Mouse (Mus musculus): ENCODE measurements around the gene Kcnj12. TPM values are rescaled to one million over a fixed set of nuclear protein-coding genes. Genes with fewer than 3 reads are reported as not detected.

Kcnj12 gene
- polyA plus RNA-seq, 1 experiment from 2014 or later = 0.62 TPM

DNA sequence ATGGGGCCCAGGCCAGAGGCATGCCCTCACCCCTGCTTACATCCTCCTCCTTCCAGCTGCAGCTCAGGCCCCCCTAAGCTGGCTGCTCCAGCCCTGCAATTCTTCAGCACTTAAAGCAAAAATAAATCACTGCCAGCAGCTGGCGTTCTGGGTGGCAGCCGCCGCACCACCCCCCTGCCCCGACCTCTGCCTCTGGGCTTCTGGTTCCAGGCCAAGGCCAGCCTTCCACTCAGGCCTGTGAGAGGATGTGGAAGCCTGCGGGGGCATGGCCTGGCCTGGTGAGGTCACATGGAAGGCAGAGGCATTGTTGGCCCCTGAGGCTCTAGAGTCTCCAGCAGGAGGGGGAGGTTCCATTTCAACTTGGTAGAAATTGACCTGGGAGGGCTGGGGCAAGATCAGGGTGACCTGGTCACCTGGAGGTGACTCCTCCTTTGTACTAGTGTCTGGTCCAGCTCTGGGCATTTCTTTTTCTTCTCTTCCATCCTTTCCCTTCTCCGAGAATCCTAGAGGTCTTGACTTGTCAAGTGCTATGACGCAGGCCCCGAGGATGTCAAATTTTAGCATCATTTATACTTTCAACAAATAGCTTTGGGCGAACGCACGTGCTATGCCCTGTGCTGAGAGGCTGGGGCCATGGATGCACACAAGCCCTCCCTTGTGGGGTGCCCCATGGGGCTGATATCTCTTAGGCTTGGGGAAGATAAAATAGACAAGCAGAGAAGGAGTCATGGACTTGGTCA lies 6.0 kb downstream of the Kcnj12 start:
- no peaks in the 10 kb centered on the region for H3K36me3 ChIP-seq
- peaks cover 35% of the 10 kb centered on the region for H3K27me3 ChIP-seq (ENCODE audit: low read depth, poor library complexity, severe bottlenecking)
- H3K4me1 ChIP-seq = peaks cover 14% of the 10 kb centered on the region
- no peak overlapping the region for H3K4me3 ChIP-seq
- H3K9me3 ChIP-seq (replicated peaks) = no peaks in the 10 kb centered on the region
- DNase-seq (ENCODE audit: low spot score) = no peak
- H3K27ac ChIP-seq (replicated peaks) = peak overlapping the region; percentile 58
- WGBS = 77% methylated on average over 11 of the region's 11 CpGs

- no peak for DNase-seq (ENCODE audit: low spot score)
- Histone ChIP-seq H3K9me3 (replicated peaks) (no peaks in the 10 kb centered on the region), H3K4me3 (no peak overlapping the region), H3K27ac (replicated peaks) (no peak overlapping the region), H3K27me3 (ENCODE audit: low read depth, poor library complexity, severe bottlenecking) (peaks cover 27% of the 10 kb centered on the region), H3K4me1 (peaks cover 11% of the 10 kb centered on the region), H3K36me3 (no peaks in the 10 kb centered on the region)
- 66% methylated on average over 4 of the region's 4 CpGs for WGBS
Measured at GRCm38 (mm10) chr11:61029116-61029740, 6.9 kb downstream of the Kcnj12 start.

- Histone ChIP-seq H3K36me3 (no peaks in the 10 kb centered on the region), H3K9me3 (replicated peaks) (no peaks in the 10 kb centered on the region), H3K4me3 (no peak overlapping the region), H3K4me1 (peaks cover 11% of the 10 kb centered on the region), H3K27me3 (ENCODE audit: low read depth, poor library complexity, severe bottlenecking) (peaks cover 19% of the 10 kb centered on the region), H3K27ac (replicated peaks) (no peak overlapping the region)
- DNase-seq (ENCODE audit: low spot score) = no peak
- 91% methylated on average over 7 of the region's 7 CpGs for WGBS
Measured at GRCm38 (mm10) chr11:61029864-61030595, 7.7 kb downstream of the Kcnj12 start.

- Histone ChIP-seq H3K4me3 (no peak overlapping the region), H3K4me1 (peaks cover 11% of the 10 kb centered on the region), H3K27ac (replicated peaks) (no peak overlapping the region), H3K9me3 (replicated peaks) (no peaks in the 10 kb centered on the region), H3K27me3 (ENCODE audit: low read depth, poor library complexity, severe bottlenecking) (peaks cover 8% of the 10 kb centered on the region; the same call in 1 of the 2 replicates), H3K36me3 (no peaks in the 10 kb centered on the region)
- WGBS = 96% methylated on average over 7 of the region's 7 CpGs
- no peak for DNase-seq (ENCODE audit: low spot score)
Measured at GRCm38 (mm10) chr11:61031137-61031536, 8.8 kb downstream of the Kcnj12 start.

DNA sequence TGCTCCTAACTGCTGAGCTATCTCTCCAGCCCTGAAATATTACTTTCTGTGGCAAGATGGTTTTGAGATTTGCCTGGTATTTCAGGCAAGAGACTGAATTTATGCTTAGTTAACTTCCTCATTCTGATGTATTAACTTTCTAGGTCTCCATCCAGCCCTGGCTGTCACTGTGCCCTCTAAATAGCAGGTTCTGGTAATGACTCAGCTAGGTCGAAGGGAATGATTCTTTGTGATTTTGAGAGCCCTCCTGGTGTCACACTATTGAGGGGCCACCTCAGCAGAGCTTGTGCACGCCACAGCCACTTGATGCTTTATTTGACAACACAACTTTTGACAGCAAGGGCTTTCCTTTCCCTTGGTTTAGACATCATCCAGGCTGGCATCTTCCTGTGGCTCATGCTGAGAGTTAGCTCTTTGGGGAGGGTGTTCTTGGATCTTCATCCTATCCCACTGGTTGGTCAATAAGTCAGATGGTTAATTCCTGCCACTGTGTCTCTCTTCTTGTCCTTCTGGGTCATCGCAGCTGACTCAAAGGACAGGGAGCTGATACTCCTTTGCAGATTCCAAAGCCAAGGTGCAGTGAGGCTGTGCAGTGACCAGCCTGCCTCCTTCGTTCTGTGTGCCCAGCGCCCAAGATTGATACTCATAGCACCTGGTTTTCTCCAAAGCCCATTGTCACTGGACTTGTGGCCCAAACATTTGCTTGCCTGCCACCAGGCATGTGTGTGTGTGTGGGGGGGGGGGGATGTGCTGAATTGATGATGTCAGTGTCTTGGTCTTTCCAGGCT lies 9.5 kb downstream of the Kcnj12 start:
- Histone ChIP-seq H3K36me3 (no peaks in the 10 kb centered on the region), H3K27ac (replicated peaks) (no peak overlapping the region), H3K4me3 (no peak overlapping the region), H3K4me1 (peaks cover 11% of the 10 kb centered on the region), H3K27me3 (ENCODE audit: low read depth, poor library complexity, severe bottlenecking) (peaks cover 1% of the 10 kb centered on the region; the same call in 1 of the 2 replicates), H3K9me3 (replicated peaks) (no peaks in the 10 kb centered on the region)
- 85% methylated on average over 5 of the region's 5 CpGs for WGBS
- no peak for DNase-seq (ENCODE audit: low spot score)

DNA sequence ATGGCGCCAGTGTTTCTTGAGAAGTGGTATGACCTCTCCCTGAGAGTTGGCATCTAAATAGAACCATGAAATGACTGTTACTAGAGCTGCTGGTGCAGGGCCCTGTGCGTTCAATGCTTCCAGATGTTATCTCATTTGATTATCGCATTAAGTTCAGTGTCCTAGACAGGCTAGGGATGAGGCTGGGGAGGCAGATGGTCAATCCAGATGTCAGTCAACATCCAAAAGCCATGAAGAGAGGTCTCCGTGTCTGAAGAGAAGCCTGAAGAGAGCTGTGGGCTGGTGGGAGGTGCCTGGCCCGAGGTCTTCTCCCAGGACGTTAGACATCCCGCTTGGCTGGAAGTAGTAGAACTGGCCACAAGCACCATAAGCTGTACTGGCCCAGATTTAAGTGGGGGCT lies 10.1 kb downstream of the Kcnj12 start:
- 86% methylated on average over 7 of the region's 7 CpGs for WGBS
- Histone ChIP-seq H3K4me3 (no peak overlapping the region), H3K4me1 (peaks cover 11% of the 10 kb centered on the region), H3K27me3 (ENCODE audit: low read depth, poor library complexity, severe bottlenecking) (no peaks in the 10 kb centered on the region), H3K36me3 (no peaks in the 10 kb centered on the region), H3K9me3 (replicated peaks) (no peaks in the 10 kb centered on the region), H3K27ac (replicated peaks) (no peak overlapping the region)
- DNase-seq (ENCODE audit: low spot score) = no peak

DNA sequence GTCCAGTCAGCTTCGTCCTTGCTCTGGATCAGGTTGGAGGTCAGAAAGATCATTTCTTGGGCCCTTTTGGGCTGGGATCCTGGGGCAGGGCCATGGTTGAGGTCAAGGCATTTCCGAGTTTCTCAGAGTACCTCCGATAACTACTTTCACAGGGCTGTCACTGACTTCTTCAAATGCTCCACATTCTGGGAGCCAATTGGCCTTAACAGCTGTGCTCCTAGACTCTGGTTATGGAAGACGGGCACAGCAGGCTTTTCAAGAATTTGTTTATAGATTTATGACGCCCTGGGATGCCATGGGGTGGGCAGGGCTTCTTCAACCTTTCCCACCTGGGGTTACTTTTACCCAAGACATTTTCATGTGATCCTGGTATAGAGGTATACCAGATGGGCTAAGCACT lies 10.8 kb downstream of the Kcnj12 start:
- Histone ChIP-seq H3K9me3 (replicated peaks) (no peaks in the 10 kb centered on the region), H3K36me3 (no peaks in the 10 kb centered on the region), H3K4me3 (no peak overlapping the region), H3K27me3 (ENCODE audit: low read depth, poor library complexity, severe bottlenecking) (no peaks in the 10 kb centered on the region), H3K4me1 (peaks cover 6% of the 10 kb centered on the region), H3K27ac (replicated peaks) (no peak overlapping the region)
- no peak for DNase-seq (ENCODE audit: low spot score)
- 78% methylated on average over 5 of the region's 5 CpGs for WGBS

DNA sequence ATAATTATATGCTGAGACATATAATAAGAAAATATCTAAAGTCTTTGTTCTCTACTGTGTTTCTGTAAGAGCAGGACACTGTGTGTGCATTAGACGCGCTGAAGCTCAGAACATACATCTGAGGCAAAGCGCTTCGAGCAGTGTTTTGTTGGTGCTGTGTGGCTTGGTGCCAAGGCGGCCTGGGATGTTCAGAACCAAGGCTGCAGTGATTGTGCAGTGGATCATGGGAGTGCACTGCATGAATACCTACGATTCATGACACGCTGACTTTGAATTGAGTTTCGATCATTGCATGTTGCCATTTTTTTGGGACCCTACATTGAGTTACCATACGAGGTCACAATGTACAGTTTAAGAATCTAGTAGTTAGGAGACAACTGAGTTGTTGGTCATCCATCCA lies 14.3 kb downstream of the Kcnj12 start:
- Histone ChIP-seq H3K4me1 (no peaks in the 10 kb centered on the region), H3K4me3 (no peak overlapping the region), H3K36me3 (no peaks in the 10 kb centered on the region), H3K27me3 (ENCODE audit: low read depth, poor library complexity, severe bottlenecking) (no peaks in the 10 kb centered on the region), H3K9me3 (replicated peaks) (no peaks in the 10 kb centered on the region), H3K27ac (replicated peaks) (no peak overlapping the region)
- 92% methylated on average over 9 of the region's 9 CpGs for WGBS
- no peak for DNase-seq (ENCODE audit: low spot score)

DNA sequence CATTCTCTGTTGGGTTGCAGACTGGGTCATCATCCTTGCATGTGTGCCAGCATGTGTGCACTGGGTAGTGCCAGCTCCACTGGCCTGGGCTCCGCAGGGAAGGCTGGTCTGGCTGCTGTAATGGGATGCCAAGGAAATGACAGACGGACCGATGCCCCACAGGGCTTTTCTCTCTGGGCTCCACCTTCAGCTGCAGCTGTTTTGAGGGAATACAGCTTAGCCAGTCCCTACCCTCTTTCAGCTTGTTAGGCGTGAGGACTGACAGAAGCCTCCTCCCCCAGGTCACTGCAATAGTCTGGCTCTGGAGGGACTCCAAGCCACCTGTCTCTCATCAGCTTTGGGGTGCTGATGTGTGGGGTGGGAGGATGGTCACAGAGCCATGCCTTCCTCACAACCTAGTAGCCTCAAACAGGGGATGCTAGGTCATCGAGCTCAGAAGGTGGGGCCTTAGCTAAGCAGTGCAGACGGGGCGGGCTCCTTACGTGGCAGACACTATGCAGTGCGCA lies 16.0 kb downstream of the Kcnj12 start:
- peaks cover 11% of the 10 kb centered on the region; the same call in 1 of the 2 replicates for H3K4me1 ChIP-seq
- no peaks in the 10 kb centered on the region for H3K27me3 ChIP-seq (ENCODE audit: low read depth, poor library complexity, severe bottlenecking)
- no peaks in the 10 kb centered on the region for H3K36me3 ChIP-seq
- no peaks in the 10 kb centered on the region for H3K9me3 ChIP-seq (replicated peaks)
- 84% methylated on average over 9 of the region's 9 CpGs for WGBS
- no peak overlapping the region for H3K4me3 ChIP-seq
- H3K27ac ChIP-seq (replicated peaks) = no peak overlapping the region
- no peak for DNase-seq (ENCODE audit: low spot score)

DNA sequence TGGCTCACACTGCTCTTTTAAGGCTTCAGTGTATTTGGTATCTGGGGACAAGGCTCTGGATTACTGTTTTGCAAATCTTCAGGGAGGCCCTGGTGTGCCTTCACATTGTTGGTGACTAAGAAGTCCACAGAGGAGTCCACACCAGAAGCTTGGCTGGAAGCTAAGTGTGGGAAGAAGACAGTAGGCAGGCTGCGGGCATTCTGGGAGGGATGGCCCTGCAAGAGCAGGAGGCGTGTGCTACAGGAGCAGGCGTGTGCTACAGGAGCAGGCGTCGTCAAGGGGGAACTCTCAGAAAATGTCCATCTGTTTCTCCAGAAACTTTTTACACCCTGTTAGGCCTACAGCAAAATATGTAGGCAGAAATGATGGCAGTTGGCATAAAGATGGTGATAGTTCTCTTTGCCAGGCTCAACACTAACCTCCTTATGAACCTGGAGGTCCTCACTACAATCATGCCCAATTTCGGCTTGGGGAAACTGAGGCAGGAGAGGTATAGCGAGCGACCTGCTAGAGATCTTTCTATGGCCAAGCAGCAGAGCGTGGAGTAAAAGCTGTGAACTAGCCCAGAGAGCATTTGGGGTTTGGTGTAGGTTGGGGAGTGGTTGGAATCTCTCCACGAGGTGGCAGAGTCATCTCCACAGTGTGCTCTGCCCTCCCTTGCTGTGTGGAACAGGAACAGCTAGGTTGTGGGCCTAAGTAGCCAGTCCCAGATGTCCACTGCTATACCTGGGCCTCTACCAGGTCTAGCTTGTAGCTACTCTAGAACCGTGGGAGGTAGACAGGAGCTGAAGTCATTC lies 18.7 kb downstream of the Kcnj12 start:
- WGBS = 87% methylated on average over 11 of the region's 11 CpGs
- DNase-seq (ENCODE audit: low spot score) = no peak

DNA sequence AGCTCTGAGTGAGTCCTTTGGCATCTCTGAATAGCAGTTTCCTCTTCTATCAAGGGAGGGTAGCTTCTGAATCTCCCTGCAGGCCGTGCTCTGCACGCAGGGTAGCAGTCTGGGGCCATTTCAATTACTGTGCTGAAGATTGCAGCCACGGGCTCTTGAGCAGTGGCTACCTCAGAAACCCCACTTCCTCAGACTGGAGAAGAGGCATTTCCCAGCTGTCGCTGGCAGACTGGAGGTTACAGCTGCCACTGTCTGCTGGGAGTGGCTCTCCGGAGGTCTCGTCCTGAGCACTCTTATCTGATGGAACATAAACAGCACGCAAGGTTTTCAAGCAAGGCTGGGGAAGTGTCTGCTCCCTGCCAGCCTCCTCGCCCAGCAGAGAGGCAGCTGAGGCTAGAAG lies 20.2 kb downstream of the Kcnj12 start:
- H3K27ac ChIP-seq (replicated peaks) = no peak overlapping the region

More for the DNA sequence above, 18.7 kb downstream of the Kcnj12 start:
- H3K27me3 ChIP-seq (ENCODE audit: low read depth, poor library complexity, severe bottlenecking) = no peaks in the 10 kb centered on the region; the same call in 1 of the 2 replicates
- no peak overlapping the region for H3K27ac ChIP-seq (replicated peaks)
- H3K36me3 ChIP-seq = no peaks in the 10 kb centered on the region
- no peak overlapping the region for H3K4me3 ChIP-seq
- peaks cover 23% of the 10 kb centered on the region for H3K4me1 ChIP-seq
- H3K9me3 ChIP-seq (replicated peaks) = no peaks in the 10 kb centered on the region

More for the DNA sequence above, 20.2 kb downstream of the Kcnj12 start:
- 54% methylated on average over 8 of the region's 8 CpGs for WGBS
- no peaks in the 10 kb centered on the region for H3K9me3 ChIP-seq (replicated peaks)
- no peak overlapping the region for H3K4me3 ChIP-seq
- DNase-seq (ENCODE audit: low spot score) = no peak
- H3K36me3 ChIP-seq = no peaks in the 10 kb centered on the region
- H3K4me1 ChIP-seq = peaks cover 29% of the 10 kb centered on the region
- no peaks in the 10 kb centered on the region; the same call in 1 of the 2 replicates for H3K27me3 ChIP-seq (ENCODE audit: low read depth, poor library complexity, severe bottlenecking)

All from midbrain, embryonic 10.5 days (tissue).